Mouse (Mus musculus): ENCODE data around the gene Cacnb3. TPM values are rescaled to one million over a fixed set of nuclear protein-coding genes. Genes with fewer than 3 reads are reported as not detected.
A peak's percentile ranks its signal among the peaks of the same experiment; 100 is the strongest.

Cacnb3 gene
- polyA plus RNA-seq, 1 experiment from 2014 or later: 28.9 TPM

DNA sequence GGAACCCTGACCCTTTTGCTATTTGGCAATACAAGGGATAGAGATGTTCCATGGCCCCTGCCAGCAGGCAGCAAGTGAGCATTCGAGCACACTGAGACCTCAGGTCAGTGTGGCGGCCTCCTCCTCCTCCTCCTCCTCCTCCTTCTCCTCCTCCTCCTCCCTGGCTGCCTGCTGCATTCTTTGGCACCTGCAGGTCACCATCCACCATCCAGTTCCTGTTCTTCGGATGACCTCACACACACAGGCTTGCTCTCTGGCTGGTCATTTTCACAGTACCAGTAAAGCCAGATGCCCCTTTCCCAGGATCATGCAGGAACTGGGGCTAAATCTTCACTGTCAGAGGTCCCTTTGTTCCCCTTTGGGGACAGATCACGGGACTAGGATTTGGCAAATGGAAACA lies 39.2 kb upstream of the Cacnb3 start:
- no peak overlapping the region for H3K4me3 ChIP-seq (ENCODE audit: low read depth, low read length)
- no peak for TF ChIP-seq CTCF (IDR thresholded peaks at IDR 0.05; ENCODE audit: low read depth)
- no peaks in the 10 kb centered on the region for H3K27me3 ChIP-seq (ENCODE audit: insufficient read depth, low read length)
- no peak overlapping the region for H3K4me2 ChIP-seq
- 72% methylated on average over 4 of the region's 4 CpGs for WGBS
- no peak overlapping the region for H3K27ac ChIP-seq (ENCODE audit: low read depth)
- H3K36me3 ChIP-seq (ENCODE audit: insufficient read depth): peaks cover 76% of the 10 kb centered on the region
- no peaks in the 10 kb centered on the region for H3K9me3 ChIP-seq (ENCODE audit: low read depth, low read length)
- no peak overlapping the region for H3K9ac ChIP-seq
- ATAC-seq (ENCODE audit: insufficient read depth): no peak
- H3K4me1 ChIP-seq (ENCODE audit: insufficient read depth): no peaks in the 10 kb centered on the region
- no peak for DNase-seq

DNA sequence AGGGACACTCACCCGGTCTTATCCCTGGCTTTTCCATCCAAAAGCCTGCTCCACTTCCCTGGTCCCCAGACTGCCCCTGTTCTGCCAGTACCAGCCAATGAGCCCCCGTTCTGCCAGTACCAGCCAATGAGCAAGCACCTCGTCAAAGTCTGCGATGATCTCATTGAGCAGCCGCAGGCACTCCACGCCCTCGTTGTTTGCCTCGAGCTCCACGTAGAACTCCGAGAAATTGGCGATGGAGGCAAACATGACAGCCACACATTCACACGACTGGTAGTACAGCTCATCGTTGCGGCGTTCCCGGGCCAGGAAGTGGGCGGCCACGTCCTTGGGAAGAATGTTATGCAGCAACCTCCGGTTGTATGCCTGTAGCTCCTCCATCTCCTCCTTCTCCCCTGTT lies 36.4 kb upstream of the Cacnb3 start:
- Histone ChIP-seq H3K9me3 (ENCODE audit: low read depth, low read length) (no peaks in the 10 kb centered on the region), H3K4me1 (ENCODE audit: insufficient read depth) (no peaks in the 10 kb centered on the region), H3K27me3 (ENCODE audit: insufficient read depth, low read length) (no peaks in the 10 kb centered on the region), H3K27ac (ENCODE audit: low read depth) (no peak overlapping the region), H3K36me3 (ENCODE audit: insufficient read depth) (peaks cover 98% of the 10 kb centered on the region), H3K4me3 (ENCODE audit: low read depth, low read length) (no peak overlapping the region), H3K4me2 (no peak overlapping the region), H3K9ac (no peak overlapping the region)
- TF ChIP-seq CTCF (IDR thresholded peaks at IDR 0.05; ENCODE audit: low read depth): no peak
- 77% methylated on average over 19 of the region's 19 CpGs for WGBS
- DNase-seq (no peak), ATAC-seq (ENCODE audit: insufficient read depth) (no peak)

DNA sequence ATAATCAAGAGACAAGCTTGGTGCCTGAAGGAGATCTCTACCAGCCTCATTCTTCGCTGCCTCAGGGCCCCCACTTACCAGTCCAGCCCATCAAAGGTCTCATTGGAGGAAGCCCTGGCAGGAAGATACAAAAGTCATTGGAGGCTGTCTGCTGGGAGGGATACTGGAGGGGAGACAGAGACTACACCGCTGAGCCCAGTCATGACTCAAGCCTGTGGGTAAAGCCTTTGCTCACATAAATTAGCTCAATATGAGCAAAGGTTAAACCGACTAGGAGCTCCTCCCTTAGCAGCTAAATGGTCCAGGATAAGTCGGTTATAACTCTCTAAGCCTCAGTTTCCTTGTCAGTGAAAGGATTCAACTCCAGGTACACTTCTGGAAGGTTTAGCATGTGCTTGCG lies 35.6 kb upstream of the Cacnb3 start:
- Histone ChIP-seq H3K4me3 (ENCODE audit: low read depth, low read length) (no peak overlapping the region), H3K27ac (ENCODE audit: low read depth) (no peak overlapping the region), H3K9ac (no peak overlapping the region), H3K4me2 (no peak overlapping the region), H3K36me3 (ENCODE audit: insufficient read depth) (peaks cover 98% of the 10 kb centered on the region), H3K4me1 (ENCODE audit: insufficient read depth) (no peaks in the 10 kb centered on the region), H3K9me3 (ENCODE audit: low read depth, low read length) (no peaks in the 10 kb centered on the region), H3K27me3 (ENCODE audit: insufficient read depth, low read length) (no peaks in the 10 kb centered on the region)
- 88% methylated on average over 5 of the region's 5 CpGs for WGBS
- DNase-seq (no peak), ATAC-seq (ENCODE audit: insufficient read depth) (no peak)
- no peak for TF ChIP-seq CTCF (IDR thresholded peaks at IDR 0.05; ENCODE audit: low read depth)

DNA sequence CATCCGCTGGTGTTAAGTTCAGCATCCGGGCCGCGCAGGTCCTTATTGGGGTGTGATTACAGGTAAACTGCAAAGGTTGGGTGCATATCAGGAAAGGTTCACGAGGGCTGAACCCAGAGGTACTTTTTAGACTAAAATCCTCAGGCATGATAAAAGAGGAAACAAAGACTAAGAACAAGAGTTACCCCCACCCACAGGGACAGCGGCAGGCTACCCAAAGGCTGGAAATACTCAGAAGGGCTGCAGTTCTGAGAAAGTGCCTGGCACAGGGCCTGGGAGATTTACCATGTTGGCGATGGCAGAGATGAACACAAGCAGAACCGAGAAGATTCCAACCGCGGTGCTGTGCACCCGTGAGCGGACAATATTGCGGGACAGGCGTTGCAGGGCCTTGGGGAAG lies 34.0 kb upstream of the Cacnb3 start:
- no peak for ATAC-seq (ENCODE audit: insufficient read depth)
- TF ChIP-seq CTCF (IDR thresholded peaks at IDR 0.05; ENCODE audit: low read depth): no peak
- Histone ChIP-seq H3K9ac (no peak overlapping the region), H3K36me3 (ENCODE audit: insufficient read depth) (peaks cover 98% of the 10 kb centered on the region), H3K9me3 (ENCODE audit: low read depth, low read length) (no peaks in the 10 kb centered on the region), H3K4me2 (no peak overlapping the region), H3K27me3 (ENCODE audit: insufficient read depth, low read length) (no peaks in the 10 kb centered on the region), H3K27ac (ENCODE audit: low read depth) (no peak overlapping the region), H3K4me3 (ENCODE audit: low read depth, low read length) (no peak overlapping the region), H3K4me1 (ENCODE audit: insufficient read depth) (no peaks in the 10 kb centered on the region)
- no peak for DNase-seq
- 89% methylated on average over 14 of the region's 14 CpGs for WGBS

DNA sequence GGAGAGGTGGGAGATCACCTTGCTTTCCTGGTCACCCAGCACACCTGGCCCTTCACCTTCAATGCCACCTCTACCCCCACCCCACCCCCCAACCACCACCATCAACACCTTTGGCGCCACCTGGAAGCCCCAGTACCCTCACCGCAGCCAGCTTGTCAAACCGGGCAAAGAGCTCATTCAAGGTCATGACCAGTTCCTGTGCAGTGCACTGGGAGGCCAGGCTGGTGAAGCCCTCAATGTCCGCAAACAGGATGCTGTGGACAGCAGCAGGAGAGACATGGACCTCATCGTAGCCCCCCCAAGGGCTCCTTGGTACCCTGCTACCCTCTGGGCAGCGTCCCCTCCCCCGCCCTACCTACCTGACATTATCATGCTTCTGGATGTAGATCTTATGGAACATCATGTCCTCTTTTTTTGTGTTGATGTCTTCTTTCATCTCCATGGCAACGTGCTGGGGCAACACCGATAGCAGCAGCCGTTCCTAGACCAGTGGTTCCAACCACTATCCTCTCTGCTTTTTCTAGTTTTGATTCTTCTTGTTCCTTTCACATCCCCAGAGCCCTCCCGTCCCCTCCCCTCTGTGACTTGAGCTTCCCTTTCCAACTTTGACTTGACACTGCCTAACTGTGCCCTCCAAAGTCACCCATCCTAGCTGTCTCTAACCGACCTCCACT lies 30.5 kb upstream of the Cacnb3 start:
- no peak overlapping the region for H3K9ac ChIP-seq

DNA sequence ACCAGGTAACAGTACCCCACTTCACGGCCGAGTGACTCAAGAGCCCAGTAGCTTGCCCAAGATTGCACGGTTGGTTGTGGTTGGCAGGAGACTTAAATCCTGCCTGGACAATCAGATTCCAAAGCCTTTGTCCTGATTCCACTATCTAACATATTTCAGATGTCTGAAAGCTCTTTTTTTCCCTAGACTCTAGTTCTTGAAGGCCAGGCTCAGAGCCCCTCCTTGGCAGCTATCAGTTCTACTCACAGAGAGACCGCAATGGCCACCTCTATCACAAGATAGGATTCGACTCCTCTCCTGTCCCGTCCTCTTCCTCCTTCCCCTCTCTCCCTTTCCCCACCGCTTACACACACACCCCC lies 28.8 kb upstream of the Cacnb3 start:
- 70% methylated on average over 7 of the region's 7 CpGs for WGBS
- DNase-seq (no peak), ATAC-seq (ENCODE audit: insufficient read depth) (no peak)
- Histone ChIP-seq H3K27me3 (ENCODE audit: insufficient read depth, low read length) (no peaks in the 10 kb centered on the region), H3K9me3 (ENCODE audit: low read depth, low read length) (no peaks in the 10 kb centered on the region), H3K36me3 (ENCODE audit: insufficient read depth) (peaks cover 79% of the 10 kb centered on the region), H3K9ac (peak overlapping the region; percentile 21; the same call in 1 of the 2 replicates), H3K4me3 (ENCODE audit: low read depth, low read length) (peak overlapping the region; percentile 14; the same call in 1 of the 2 replicates), H3K4me1 (ENCODE audit: insufficient read depth) (peaks cover 2% of the 10 kb centered on the region; the same call in 1 of the 2 replicates), H3K4me2 (peak overlapping the region; percentile 48), H3K27ac (ENCODE audit: low read depth) (peak overlapping the region; percentile 3; the same call in 1 of the 2 replicates)
- TF ChIP-seq CTCF (IDR thresholded peaks at IDR 0.05; ENCODE audit: low read depth): no peak

More for the DNA sequence above, 30.5 kb upstream of the Cacnb3 start:
- ATAC-seq (ENCODE audit: insufficient read depth) (no peak), DNase-seq (no peak)
- no peak overlapping the region for H3K27ac ChIP-seq (ENCODE audit: low read depth)
- no peaks in the 10 kb centered on the region for H3K4me1 ChIP-seq (ENCODE audit: insufficient read depth)
- 89% methylated on average over 12 of the region's 12 CpGs for WGBS
- H3K9me3 ChIP-seq (ENCODE audit: low read depth, low read length): no peaks in the 10 kb centered on the region
- no peak overlapping the region for H3K4me2 ChIP-seq
- no peaks in the 10 kb centered on the region for H3K27me3 ChIP-seq (ENCODE audit: insufficient read depth, low read length)
- TF ChIP-seq CTCF (IDR thresholded peaks at IDR 0.05; ENCODE audit: low read depth): no peak
- no peak overlapping the region for H3K4me3 ChIP-seq (ENCODE audit: low read depth, low read length)
- H3K36me3 ChIP-seq (ENCODE audit: insufficient read depth): peaks cover 95% of the 10 kb centered on the region

DNA sequence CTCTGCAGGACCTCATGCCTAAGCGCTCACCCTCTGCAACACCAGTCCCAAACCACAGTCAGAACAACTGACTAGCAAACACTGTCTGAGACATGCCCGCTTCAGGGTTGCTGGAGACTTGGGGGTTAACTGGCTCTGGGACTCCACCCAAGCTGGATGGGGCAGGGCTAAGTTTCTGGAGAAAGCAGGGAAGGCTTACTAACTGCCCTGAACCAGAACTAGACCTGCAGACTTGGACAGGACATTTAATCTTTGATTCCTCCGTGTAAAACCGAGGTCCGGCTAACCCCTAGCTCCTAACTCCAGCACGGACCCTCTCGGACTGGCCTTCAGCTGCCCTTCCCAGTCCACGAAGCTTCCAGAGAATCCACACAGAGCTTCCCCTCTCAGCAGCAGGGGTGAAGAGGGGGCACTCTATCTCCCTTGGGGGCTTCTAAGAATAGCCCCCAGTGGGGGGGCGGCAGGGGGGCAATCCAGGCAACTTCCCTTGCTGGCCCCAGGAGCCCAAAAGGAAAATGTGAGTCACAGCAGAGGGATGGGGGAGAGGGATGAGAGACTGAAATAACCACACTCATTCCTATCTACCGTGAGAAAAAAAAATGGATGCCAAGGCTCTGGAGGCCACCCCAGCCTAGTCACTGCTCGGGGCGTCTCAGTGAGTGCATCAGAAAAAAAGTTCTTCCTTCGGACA lies 28.3 kb upstream of the Cacnb3 start:
- no peaks in the 10 kb centered on the region for H3K27me3 ChIP-seq (ENCODE audit: insufficient read depth, low read length)
- peaks cover 74% of the 10 kb centered on the region for H3K36me3 ChIP-seq (ENCODE audit: insufficient read depth)
- peaks cover 7% of the 10 kb centered on the region for H3K4me1 ChIP-seq (ENCODE audit: insufficient read depth)
- peak overlapping the region; percentile 73; the same call in 1 of the 2 replicates for H3K27ac ChIP-seq (ENCODE audit: low read depth)
- 43% methylated on average over 13 of the region's 13 CpGs for WGBS
- no peaks in the 10 kb centered on the region for H3K9me3 ChIP-seq (ENCODE audit: low read depth, low read length)
- peak; percentile 9 for DNase-seq
- peak overlapping the region; percentile 14 for H3K4me3 ChIP-seq (ENCODE audit: low read depth, low read length)
- TF ChIP-seq CTCF (IDR thresholded peaks at IDR 0.05; ENCODE audit: low read depth): no peak
- ATAC-seq (ENCODE audit: insufficient read depth): peak; percentile 17; the same call in 1 of the 2 replicates
- H3K9ac ChIP-seq: peak overlapping the region; percentile 50; the same call in 1 of the 2 replicates
- H3K4me2 ChIP-seq: peak overlapping the region; percentile 48

Measured in lung, embryonic 14.5 days (tissue).